Mouse (Mus musculus) heart, adult 2 months (tissue): Measurements from ENCODE around the gene Kctd6.

Experiments
- CTCF ChIP-seq: fragments of 200-600 bp; IDR thresholded peaks from 2 replicates; pipeline ENCODE4 v1.8.1; 2022; ENCODE audit warnings: antibody characterized with exemption, mild to moderate bottlenecking, moderate library complexity
- EP300 ChIP-seq: fragments of 200-500 bp; IDR thresholded peaks from 2 replicates; pipeline ENCODE4 v1.6.1; 2011; ENCODE audit warnings: low read depth, low read length, control low read depth; ENCODE audit not compliant: insufficient read depth
- POLR2A ChIP-seq: fragments of 200-500 bp; IDR thresholded peaks from 2 replicates; pipeline ENCODE4 v1.6.1; 2011; ENCODE audit warnings: mild to moderate bottlenecking, low read depth, low read length, control low read depth; ENCODE audit not compliant: insufficient read depth

DNA sequence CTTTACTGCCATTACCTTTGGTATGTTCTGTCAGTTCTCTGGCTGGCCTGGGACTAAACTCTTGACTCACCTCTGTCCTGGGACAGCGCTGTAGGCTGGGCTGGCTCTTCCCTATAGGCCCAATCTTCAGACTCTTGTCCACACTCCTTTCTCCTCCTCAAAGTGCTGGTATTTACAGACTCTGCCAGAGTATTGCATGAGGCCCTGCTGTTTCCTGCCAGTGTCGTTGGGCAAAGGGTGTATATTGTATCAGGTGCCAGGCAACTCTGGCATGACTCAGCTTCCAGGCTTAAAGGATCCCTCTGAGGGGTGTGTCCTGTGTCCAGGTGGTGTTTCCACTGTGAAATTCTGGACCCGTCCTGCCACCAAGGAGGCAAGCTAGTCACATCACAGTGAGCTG is 44.8 kb downstream of the Kctd6 start:
- TF ChIP-seq EP300 (no peak), CTCF (no peak), POLR2A (no peak)
